Mouse (Mus musculus): ENCODE data around the gene Nox4.
"Not testable (repeated sequence)": the region's sequence is repeated elsewhere in the genome, so short reads cannot be mapped to it uniquely, and the experiment has no call there.

Gene Nox4

GRCm38 (mm10) chr7:87374322-87374721, 128.4 kb downstream of the Nox4 start:
- DNase-seq = no peak

DNA sequence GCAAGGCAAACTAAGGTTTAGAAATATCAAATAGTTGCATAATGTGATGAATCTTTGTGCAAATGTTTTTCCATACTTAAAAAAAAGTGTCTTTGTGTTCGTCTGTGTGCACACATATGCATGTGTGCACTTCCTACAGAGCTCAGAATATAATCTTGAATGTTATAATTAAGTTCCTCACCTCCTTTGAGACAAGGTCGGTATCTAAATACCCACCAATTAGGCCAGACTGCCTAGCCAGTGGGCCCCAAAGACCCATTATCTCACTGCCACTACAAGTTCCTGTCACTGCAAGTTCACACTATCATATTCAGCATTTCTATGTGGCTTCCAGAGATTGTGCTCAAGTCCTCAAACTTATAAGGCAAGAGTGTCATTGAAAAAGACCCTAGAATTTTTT, 129.0 kb downstream of the Nox4 start:
- no peak for DNase-seq

GRCm38 (mm10) chr7:87397023-87397422, 151.1 kb downstream of the Nox4 start:
- DNase-seq = no peak

DNA sequence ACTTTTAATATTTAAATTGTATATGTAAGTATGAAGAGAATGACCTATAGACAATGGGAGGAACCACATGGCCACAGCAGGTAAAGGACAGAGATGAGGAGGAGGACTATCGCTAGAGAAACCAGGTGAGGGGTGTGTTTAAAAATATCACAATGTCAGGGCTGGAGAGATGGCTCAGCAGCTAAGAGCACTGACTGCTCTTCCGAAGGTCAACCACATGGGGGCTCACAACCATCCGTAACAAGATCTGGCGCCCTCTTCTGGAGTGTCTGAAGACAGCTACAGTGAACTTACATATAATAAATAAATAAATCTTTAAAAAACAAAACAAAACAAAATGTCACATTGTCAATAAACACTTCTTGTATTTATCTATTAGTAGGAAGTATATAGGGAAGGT, 165.5 kb downstream of the Nox4 start:
- DNase-seq = not testable (repeated sequence)

GRCm38 (mm10) chr7:87413271-87413670, 167.4 kb downstream of the Nox4 start:
- DNase-seq = no peak

Measured in lung, adult 18-20 months (tissue).